Mouse (Mus musculus): Measurements from ENCODE around the gene Ero1l. TPM values are rescaled to one million over a fixed set of nuclear protein-coding genes. Genes with fewer than 3 reads are reported as not detected.
A peak's percentile ranks its signal among the peaks of the same experiment; 100 is the strongest.

Ero1l gene
- total and polyA plus RNA-seq, 3 experiments: 91.4 to 291 (median 155) TPM

- in situ Hi-C loops (cut with MboI; ENCODE audit: low pct_ligation_motif_present, low pct_unique_long_range_greater_than_20kb, low sequenced_read_pairs): no loop called here
- DNase-seq (ENCODE audit: extremely low read depth): no peak
Observed at GRCm38 (mm10) chr14:45323320-45323719, 4.7 kb upstream of the Ero1l start.

GRCm38 (mm10) chr14:45322450-45322849 lies 3.9 kb upstream of the Ero1l start:
- H3K9me3 ChIP-seq (replicated peaks; ENCODE audit: low read length): no peaks in the 10 kb centered on the region
- no peak for TF ChIP-seq RCOR1 (conservative IDR thresholded peaks at IDR 0.05; ENCODE audit: low read depth, low read length)
- TF ChIP-seq JUND (conservative IDR thresholded peaks at IDR 0.05; ENCODE audit: low read depth, low read length): no peak
- TF ChIP-seq E2F4 (IDR thresholded peaks at IDR 0.05; ENCODE audit: insufficient replicate concordance, low read depth, low read length): no peak
- TF ChIP-seq IRF4 (IDR thresholded peaks at IDR 0.05; ENCODE audit: low read depth, low read length): no peak
- TF ChIP-seq KAT2A (IDR thresholded peaks at IDR 0.05; ENCODE audit: insufficient replicate concordance, low read length): no peak
- TF ChIP-seq EP300 (IDR thresholded peaks at IDR 0.05; ENCODE audit: low read length): no peak
- TF ChIP-seq SMC3 (IDR thresholded peaks at IDR 0.05; ENCODE audit: low read depth, low read length): no peak
- no peak for TF ChIP-seq PAX5 (IDR thresholded peaks at IDR 0.05; ENCODE audit: low read length)
- no peak for TF ChIP-seq JUN (IDR thresholded peaks at IDR 0.05; ENCODE audit: insufficient read depth, low read depth, low read length)
- TF ChIP-seq ETS1 (conservative IDR thresholded peaks at IDR 0.05; ENCODE audit: low read depth, low read length): no peak
- TF ChIP-seq MXI1 (IDR thresholded peaks at IDR 0.05; ENCODE audit: low read depth, low read length): no peak
- TF ChIP-seq TCF12 (IDR thresholded peaks at IDR 0.05; ENCODE audit: low read depth, low read length): no peak
- no peak for TF ChIP-seq POLR2AphosphoS2 (IDR thresholded peaks at IDR 0.05; ENCODE audit: low read depth, low read length)
- no peak for TF ChIP-seq RAD21 (IDR thresholded peaks at IDR 0.05; ENCODE audit: low read depth, low read length)
- no peak for DNase-seq (ENCODE audit: extremely low read depth)
- no peak overlapping the region for H3K4me2 ChIP-seq (ENCODE audit: insufficient read depth, low read depth, poor library complexity, severe bottlenecking)
- H3K27me3 ChIP-seq (replicated peaks): no peaks in the 10 kb centered on the region
- in situ Hi-C loops (cut with MboI; ENCODE audit: low pct_ligation_motif_present, low pct_unique_long_range_greater_than_20kb, low sequenced_read_pairs): no loop called here
- dilution Hi-C loops (cut with MboI; ENCODE audit: extremely low pct_ligation_motif_present, extremely low pct_unique_long_range_greater_than_20kb, low sequenced_read_pairs): no loop called here
- no peak overlapping the region for H3K4me3 ChIP-seq (replicated peaks in 1 of 3; ENCODE audit: low read depth in 2 of 3, low read length in 2 of 3, poor library complexity in 1 of 3)
- H3K27ac ChIP-seq (ENCODE audit: insufficient read depth, low read depth): no peak overlapping the region
- no peaks in the 10 kb centered on the region for H3K36me3 ChIP-seq (replicated peaks in 1 of 2; ENCODE audit: control insufficient read depth in 1 of 2, insufficient read depth in 1 of 2, low read length in 1 of 2)
- H3K4me1 ChIP-seq (ENCODE audit: control insufficient read depth in 1 of 2, insufficient read depth in 2 of 2): peaks cover 9 to 25% of the 10 kb centered on the region in 2 experiments
- no peak overlapping the region for H3K9ac ChIP-seq (ENCODE audit: insufficient read depth, low read depth)
- H3K79me2 ChIP-seq (replicated peaks; ENCODE audit: control insufficient read depth, extremely low read depth, insufficient read depth, poor library complexity, severe bottlenecking): peaks cover 7% of the 10 kb centered on the region

More at GRCm38 (mm10) chr14:45323320-45323719, 4.7 kb upstream of the Ero1l start:
- H3K36me3 ChIP-seq (replicated peaks in 1 of 2; ENCODE audit: control insufficient read depth in 1 of 2, insufficient read depth in 1 of 2, low read length in 1 of 2): no peaks in the 10 kb centered on the region
- H3K79me2 ChIP-seq (replicated peaks; ENCODE audit: control insufficient read depth, extremely low read depth, insufficient read depth, poor library complexity, severe bottlenecking): no peaks in the 10 kb centered on the region
- no peaks in the 10 kb centered on the region for H3K9me3 ChIP-seq (replicated peaks; ENCODE audit: low read length)
- H3K9ac ChIP-seq (ENCODE audit: insufficient read depth, low read depth): no peak overlapping the region
- H3K4me1 ChIP-seq (ENCODE audit: control insufficient read depth in 1 of 2, insufficient read depth in 2 of 2): peaks cover 9 to 25% of the 10 kb centered on the region in 2 experiments
- H3K27me3 ChIP-seq (replicated peaks): no peaks in the 10 kb centered on the region
- dilution Hi-C loops (cut with MboI; ENCODE audit: extremely low pct_ligation_motif_present, extremely low pct_unique_long_range_greater_than_20kb, low sequenced_read_pairs): no loop called here
- TF ChIP-seq MAFK (IDR thresholded peaks at IDR 0.05; ENCODE audit: insufficient replicate concordance, low read length): peak; percentile 78
- no peak for TF ChIP-seq CTCF (conservative IDR thresholded peaks at IDR 0.05 in 1 of 2, IDR thresholded peaks at IDR 0.05 in 1 of 2; ENCODE audit: low read depth in 2 of 2, low read length in 2 of 2)
- no peak overlapping the region for H3K27ac ChIP-seq (ENCODE audit: insufficient read depth, low read depth)
- H3K4me2 ChIP-seq (ENCODE audit: insufficient read depth, low read depth, poor library complexity, severe bottlenecking): no peak overlapping the region
- H3K4me3 ChIP-seq (replicated peaks in 1 of 3; ENCODE audit: low read depth in 2 of 3, low read length in 2 of 3, poor library complexity in 1 of 3): no peak overlapping the region

Measured in CH12.LX (cell line).